Mouse (Mus musculus) forebrain, postnatal 0 days (tissue): Measurements from ENCODE around the gene Abcb11. TPM values are rescaled to one million over a fixed set of nuclear protein-coding genes. Genes with fewer than 3 reads are reported as not detected.

ENCODE experiments used
- ATAC-seq: fragments of 200-750 bp; cut with Nextera tagmentation; 2 replicates; pipeline ENCODE4 v1.8.0; 2017; ENCODE audit warnings: mild to moderate bottlenecking, moderate library complexity
- DNase-seq: peaks from one replicate; pipeline ENCODE4 v3.0.0-alpha.2; 2015
- H3K27ac ChIP-seq: fragments of 300-500 bp; sonication (generic); 2 replicates; pipeline ENCODE4 v1.5.1; 2014; ENCODE audit warnings: low read depth, mild to moderate bottlenecking, antibody characterized with exemption, low read length, moderate library complexity, mixed read lengths
- H3K27me3 ChIP-seq: fragments of 300-500 bp; sonication (generic); 2 replicates; pipeline ENCODE4 v1.6.1; 2014; ENCODE audit warnings: mild to moderate bottlenecking, low read length, mixed read lengths; ENCODE audit not compliant: insufficient read depth
- H3K36me3 ChIP-seq: fragments of 300-500 bp; sonication (generic); 2 replicates; pipeline ENCODE4 v1.6.1; 2014; ENCODE audit warnings: mild to moderate bottlenecking, moderate library complexity; ENCODE audit not compliant: insufficient read depth
- H3K4me1 ChIP-seq: fragments of 300-500 bp; sonication (generic); 2 replicates; pipeline ENCODE4 v1.6.1; 2014; ENCODE audit warnings: antibody characterized with exemption; ENCODE audit not compliant: insufficient read depth
- H3K4me2 ChIP-seq: fragments of 300-500 bp; sonication (generic); 2 replicates; pipeline ENCODE4 v1.6.1; 2014; ENCODE audit warnings: low read depth, mild to moderate bottlenecking, moderate library complexity
- H3K4me3 ChIP-seq: fragments of 300-500 bp; sonication (generic); 2 replicates; pipeline ENCODE4 v1.5.1; 2014; ENCODE audit warnings: low read depth, low read length, mixed read lengths
- H3K9ac ChIP-seq: fragments of 300-500 bp; sonication (generic); 2 replicates; pipeline ENCODE4 v1.6.1; 2014; ENCODE audit warnings: mild to moderate bottlenecking
- H3K9me3 ChIP-seq: fragments of 300-500 bp; sonication (generic); 2 replicates; pipeline ENCODE4 v1.6.1; 2016; ENCODE audit warnings: low read length
- CTCF ChIP-seq: sonication (generic); IDR thresholded peaks from 2 replicates; pipeline ENCODE4 v1.5.1; 2016; ENCODE audit warnings: antibody characterized with exemption, control low read depth, low read depth
- WGBS: fragments of 180-500 bp; shearing (Covaris S2); extraction: QIAGEN DNeasy Blood & Tissue Kit; methylation state at CpG from one replicate; pipeline ENCODE4 v1.1.7; 2014; 5-methylcytosine and 5-hydroxymethylcytosine counted together
- polyA plus RNA-seq: library from polyadenylated mRNA; unstranded; fragments of >200 nt; fragmentation: Nextera tagmentation; extraction: Ambion mirVana; gene quantifications from 2 replicates; pipeline ENCODE4 v1.2.1, GENCODE M21; 2015
- total RNA-seq: library from RNA; depleted of rRNA; stranded (reverse); fragments of >200 nt; gene quantifications from 2 replicates; pipeline ENCODE4 v1.2.3, GENCODE M21; 2014; rRNA removed

Gene Abcb11
- total and polyA plus RNA-seq, 2 experiments from 2014 or later, result 0.05 to 0.10 TPM

GRCm38 (mm10) chr2:69189222-69189621 is 153.2 kb downstream of the Abcb11 start:
- Histone ChIP-seq H3K9me3 (no peaks in the 10 kb centered on the region), H3K27ac (no peak overlapping the region), H3K9ac (no peak overlapping the region), H3K4me2 (no peak overlapping the region), H3K27me3 (no peaks in the 10 kb centered on the region), H3K36me3 (no peaks in the 10 kb centered on the region), H3K4me1 (no peaks in the 10 kb centered on the region), H3K4me3 (no peak overlapping the region)
- 69% methylated on average over 4 of the region's 4 CpGs for WGBS
- DNase-seq, result no peak
- TF ChIP-seq CTCF, result no peak
- ATAC-seq, result no peak

- no peak for TF ChIP-seq CTCF
Measured at GRCm38 (mm10) chr2:69188732-69189131, 153.7 kb downstream of the Abcb11 start.

More at GRCm38 (mm10) chr2:69188732-69189131, 153.7 kb downstream of the Abcb11 start:
- H3K4me3 ChIP-seq, result no peak overlapping the region
- no peak overlapping the region for H3K27ac ChIP-seq
- DNase-seq, result no peak
- H3K27me3 ChIP-seq, result no peaks in the 10 kb centered on the region
- H3K4me1 ChIP-seq, result no peaks in the 10 kb centered on the region
- no peaks in the 10 kb centered on the region for H3K36me3 ChIP-seq
- no peaks in the 10 kb centered on the region for H3K9me3 ChIP-seq
- H3K4me2 ChIP-seq, result no peak overlapping the region
- ATAC-seq, result no peak
- WGBS, result 81% methylated on average over 6 of the region's 6 CpGs
- no peak overlapping the region for H3K9ac ChIP-seq

Other genes with a start within 250 kb of the Abcb11 start
- gene Nostrin, start 206.8 kb downstream of the Abcb11 start, total RNA-seq, result 2.6 and 5.5 TPM in 2 replicates
- 2.8 and 3.1 TPM in 2 replicates for gene Nostrin, start 206.8 kb downstream of the Abcb11 start, polyA plus RNA-seq
- gene Spc25, start 136.4 kb downstream of the Abcb11 start, total RNA-seq, result 6.5 and 10.5 TPM in 2 replicates
- gene Spc25, start 136.4 kb downstream of the Abcb11 start, polyA plus RNA-seq, result 21.3 and 26.5 TPM in 2 replicates
- gene G6pc2, start 131.5 kb downstream of the Abcb11 start, total RNA-seq, result not detected in 2 replicates
- not detected in 2 replicates for gene G6pc2, start 131.5 kb downstream of the Abcb11 start, polyA plus RNA-seq
- gene Dhrs9, start 37.8 kb upstream of the Abcb11 start, total RNA-seq, result under 0.01 TPM in 1 of 2 replicates, not detected in the other
- not detected in 2 replicates for gene Dhrs9, start 37.8 kb upstream of the Abcb11 start, polyA plus RNA-seq
- gene Lrp2, start 243.4 kb upstream of the Abcb11 start, total RNA-seq, result 0.62 and 1.3 TPM in 2 replicates
- 0.04 and 0.15 TPM in 2 replicates for gene Lrp2, start 243.4 kb upstream of the Abcb11 start, polyA plus RNA-seq